Mouse (Mus musculus) heart, adult 2 months (tissue): Measurements from ENCODE around the gene Wfdc6b. TPM values are rescaled to one million over a fixed set of nuclear protein-coding genes. Genes with fewer than 3 reads are reported as not detected.

Experiments
- DNase-seq, 2 experiments: peaks; one replicate each; pipeline ENCODE4 v3.0.0; 2021
- H3K27ac ChIP-seq: fragments of 200-600 bp; 2 replicates; pipeline ENCODE4 v1.8.1; 2022
- H3K27me3 ChIP-seq: fragments of 200-500 bp; 2 replicates; pipeline ENCODE4 v1.6.1; 2012; ENCODE audit warnings: mild to moderate bottlenecking, low read length, inconsistent platforms, mixed read lengths; ENCODE audit not compliant: control insufficient read depth, insufficient read depth
- H3K36me3 ChIP-seq: fragments of 200-500 bp; 2 replicates; pipeline ENCODE4 v1.6.1; 2012; ENCODE audit warnings: low read length, inconsistent platforms; ENCODE audit not compliant: control insufficient read depth, insufficient read depth
- H3K4me1 ChIP-seq: fragments of 200-500 bp; 2 replicates; pipeline ENCODE4 v1.6.1; 2011; ENCODE audit warnings: low read length; ENCODE audit not compliant: control insufficient read depth, insufficient read depth
- H3K4me3 ChIP-seq: fragments of 200-600 bp; 2 replicates; pipeline ENCODE4 v1.8.1; 2022
- H3K79me2 ChIP-seq: fragments of 200-500 bp; replicated peaks from 2 replicates; pipeline ENCODE4 v1.6.1; 2012; ENCODE audit warnings: mild to moderate bottlenecking, inconsistent platforms, low read length, moderate library complexity, mixed read lengths; ENCODE audit not compliant: control insufficient read depth, insufficient read depth
- H3K9ac ChIP-seq: fragments of 200-500 bp; 2 replicates; pipeline ENCODE4 v1.6.1; 2012; ENCODE audit warnings: low read depth, mild to moderate bottlenecking, control low read depth, inconsistent platforms, low read length, mixed read lengths
- CTCF ChIP-seq: fragments of 200-600 bp; IDR thresholded peaks from 2 replicates; pipeline ENCODE4 v1.8.1; 2022; ENCODE audit warnings: antibody characterized with exemption, mild to moderate bottlenecking, moderate library complexity
- EP300 ChIP-seq: fragments of 200-500 bp; IDR thresholded peaks from 2 replicates; pipeline ENCODE4 v1.6.1; 2011; ENCODE audit warnings: low read depth, low read length, control low read depth; ENCODE audit not compliant: insufficient read depth
- POLR2A ChIP-seq: fragments of 200-500 bp; IDR thresholded peaks from 2 replicates; pipeline ENCODE4 v1.6.1; 2011; ENCODE audit warnings: mild to moderate bottlenecking, low read depth, low read length, control low read depth; ENCODE audit not compliant: insufficient read depth
- WGBS: fragments of 180-500 bp; shearing (Covaris S2); methylation state at CpG from one replicate; pipeline ENCODE4 v1.1.7; 2018; 5-methylcytosine and 5-hydroxymethylcytosine counted together
- intact Hi-C: fragments of 180-260 bp; cut with DNase I; formaldehyde crosslinking; loops from one replicate; pipeline ENCODE4 v1.15.1; 2025
- polyA plus RNA-seq: library from polyadenylated mRNA; depleted of rRNA; stranded (reverse); fragments of >200 nt; gene quantifications from 2 replicates; pipeline ENCODE4 v1.2.3, GENCODE M21; 2012
- total RNA-seq, 2 experiments: library from RNA; stranded (reverse); gene quantifications; 2 replicates each; pipeline ENCODE4 v1.2.3; 2021

Wfdc6b gene
- total and polyA plus RNA-seq, 3 experiments, result not detected

- H3K4me1 ChIP-seq, result no peaks in the 10 kb centered on the region
- H3K9ac ChIP-seq, result no peak overlapping the region
- no peaks in the 10 kb centered on the region; the same call in 1 of the 2 replicates for H3K79me2 ChIP-seq
- WGBS, result 6% methylated on average over 4 of the region's 4 CpGs
- H3K27me3 ChIP-seq, result no peaks in the 10 kb centered on the region
- H3K36me3 ChIP-seq, result no peaks in the 10 kb centered on the region
- H3K27ac ChIP-seq, result no peak overlapping the region
- intact Hi-C loops, result loop anchor here (1.0 to 2.0 kb wide), 2 partner anchors 134 to 203 kb away; no protein-coding TSS in a partner anchor
- TF ChIP-seq POLR2A (no peak), CTCF (peak; percentile 72)
- H3K4me3 ChIP-seq, result no peak overlapping the region
- DNase-seq, result no peak
These were observed 21.3 kb upstream of the Wfdc6b start for GRCm38 (mm10) chr2:164592014-164592413.

DNA sequence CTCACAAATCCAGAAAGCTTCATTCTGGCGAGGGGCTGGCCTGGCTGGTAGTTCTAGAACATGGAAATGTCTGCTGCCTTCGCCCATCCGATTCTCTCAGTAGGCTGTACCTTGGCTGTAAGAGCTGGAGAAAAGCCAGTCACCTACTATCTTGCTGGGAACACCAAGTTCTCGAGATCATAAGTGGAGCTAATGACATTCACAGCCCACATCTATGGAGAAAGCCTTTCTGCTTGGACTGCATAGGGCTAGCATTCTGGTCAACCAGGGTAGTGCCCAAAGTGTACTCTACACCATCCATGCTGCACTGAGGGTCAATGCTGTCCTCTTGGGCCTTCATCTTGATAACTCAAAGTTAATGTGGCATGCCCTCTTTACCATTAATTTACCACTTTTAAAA is 19.8 kb upstream of the Wfdc6b start, which contains the start of gene Eppin:
Gene Eppin, minus strand, starts transcription at position 101 of the 400 bp plus-strand sequence.
- Histone ChIP-seq H3K79me2 (no peaks in the 10 kb centered on the region), H3K9ac (no peak within 1 kb of the TSS), H3K4me3 (no peak within 1 kb of the TSS), H3K27ac (no peak within 1 kb of the TSS), H3K27me3 (no peaks in the 10 kb centered on the region), H3K4me1 (no peaks in the 10 kb centered on the region), H3K36me3 (no peaks in the 10 kb centered on the region)
- WGBS, result 54% methylated on average over 4 of the region's 4 CpGs
- TF ChIP-seq CTCF (no peak), EP300 (no peak)
- intact Hi-C loops, result loop anchor here (2.0 kb wide), 1 partner anchor 201 kb away; no protein-coding TSS in a partner anchor
- DNase-seq, result no peak

DNA sequence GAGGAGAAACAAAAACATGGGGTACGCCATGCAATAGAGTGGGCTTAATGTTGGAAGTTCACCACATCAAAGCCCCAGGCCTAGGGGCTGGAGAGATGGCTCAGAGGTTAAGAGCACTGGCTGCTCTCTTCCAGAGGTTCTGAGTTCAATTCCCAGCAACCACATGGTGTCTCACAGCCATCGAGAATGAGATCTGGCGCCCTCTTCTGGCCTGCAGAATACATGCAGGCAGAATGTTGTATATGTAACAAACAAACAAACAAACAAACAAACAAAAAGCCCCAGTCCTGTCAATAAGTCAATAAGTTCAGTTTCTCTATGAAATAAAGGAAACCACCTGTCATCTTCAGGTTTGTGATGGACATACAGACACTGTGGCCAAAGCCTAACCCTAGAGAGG is 13.1 kb upstream of the Wfdc6b start:
- WGBS, result 63% methylated on average over 3 of the region's 3 CpGs
- Histone ChIP-seq H3K4me1 (no peaks in the 10 kb centered on the region), H3K79me2 (no peaks in the 10 kb centered on the region), H3K27ac (no peak overlapping the region), H3K4me3 (no peak overlapping the region), H3K27me3 (no peaks in the 10 kb centered on the region), H3K9ac (no peak overlapping the region), H3K36me3 (no peaks in the 10 kb centered on the region)
- intact Hi-C loops, result no loop called here
- DNase-seq, result no peak
- TF ChIP-seq EP300, result no peak
- peak; percentile 24 for TF ChIP-seq CTCF
- no peak for TF ChIP-seq POLR2A

DNA sequence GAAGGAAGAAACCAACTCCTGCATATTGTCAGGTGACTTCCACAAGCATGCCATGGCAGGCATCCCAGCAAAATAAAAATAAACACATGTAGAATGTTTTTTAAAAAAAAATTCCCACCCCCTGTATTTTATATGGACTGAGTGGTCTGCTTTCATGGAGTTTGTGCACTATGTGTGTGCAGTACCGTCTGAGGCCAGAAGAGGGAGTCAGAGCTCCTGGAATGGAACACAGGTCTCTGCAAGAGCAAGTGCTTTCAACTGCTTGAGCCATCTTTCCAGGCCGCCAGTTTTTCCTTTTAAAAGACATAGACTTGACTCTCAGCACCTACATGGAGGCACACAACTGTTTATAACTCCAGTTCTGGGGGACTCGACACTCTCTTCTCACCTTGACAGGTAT is 9.8 kb upstream of the Wfdc6b start:
- no peaks in the 10 kb centered on the region for H3K4me1 ChIP-seq
- WGBS, result 90% methylated on average over 3 of the region's 3 CpGs
- no peak overlapping the region for H3K9ac ChIP-seq
- no peaks in the 10 kb centered on the region for H3K27me3 ChIP-seq
- no peak for DNase-seq
- no peaks in the 10 kb centered on the region for H3K79me2 ChIP-seq
- H3K27ac ChIP-seq, result no peak overlapping the region
- H3K4me3 ChIP-seq, result no peak overlapping the region
- TF ChIP-seq POLR2A (no peak), EP300 (no peak), CTCF (no peak)
- no peaks in the 10 kb centered on the region for H3K36me3 ChIP-seq
- intact Hi-C loops, result no loop called here

- DNase-seq, result no peak
- no peaks in the 10 kb centered on the region for H3K79me2 ChIP-seq
- intact Hi-C loops, result no loop called here
- H3K9ac ChIP-seq, result no peak overlapping the region
- H3K27ac ChIP-seq, result no peak overlapping the region
- H3K4me3 ChIP-seq, result no peak overlapping the region
- H3K36me3 ChIP-seq, result no peaks in the 10 kb centered on the region
- no peaks in the 10 kb centered on the region for H3K4me1 ChIP-seq
- H3K27me3 ChIP-seq, result no peaks in the 10 kb centered on the region
- TF ChIP-seq POLR2A (no peak), EP300 (no peak), CTCF (no peak)
- WGBS, result 78% methylated on average over 8 of the region's 8 CpGs
These were observed 8.9 kb upstream of the Wfdc6b start for GRCm38 (mm10) chr2:164604411-164604810.

- Histone ChIP-seq H3K36me3 (no peaks in the 10 kb centered on the region), H3K27ac (no peak overlapping the region), H3K79me2 (no peaks in the 10 kb centered on the region), H3K4me1 (no peaks in the 10 kb centered on the region), H3K4me3 (no peak overlapping the region), H3K9ac (no peak overlapping the region), H3K27me3 (no peaks in the 10 kb centered on the region)
- DNase-seq, result no peak
- 60% methylated on average over 6 of the region's 6 CpGs for WGBS
- no peak for TF ChIP-seq EP300
- no peak for TF ChIP-seq POLR2A
- TF ChIP-seq CTCF, result no peak
- intact Hi-C loops, result no loop called here
These were observed 4.5 kb upstream of the Wfdc6b start for GRCm38 (mm10) chr2:164608781-164609180.

- no peak overlapping the region for H3K9ac ChIP-seq
- WGBS, result 83% methylated on average over 3 of the region's 3 CpGs
- H3K4me1 ChIP-seq, result no peaks in the 10 kb centered on the region
- H3K27ac ChIP-seq, result no peak overlapping the region
- no peaks in the 10 kb centered on the region for H3K36me3 ChIP-seq
- H3K27me3 ChIP-seq, result no peaks in the 10 kb centered on the region; the same call in 1 of the 2 replicates
- no peaks in the 10 kb centered on the region for H3K79me2 ChIP-seq
- TF ChIP-seq CTCF, result no peak
- no peak for TF ChIP-seq POLR2A
- TF ChIP-seq EP300, result no peak
- H3K4me3 ChIP-seq, result no peak overlapping the region
- no peak for DNase-seq
- intact Hi-C loops, result no loop called here
These were observed 2.1 kb downstream of the Wfdc6b start for GRCm38 (mm10) chr2:164615386-164615785.
